Mouse (Mus musculus): ENCODE results near the gene Npas2. TPM values are rescaled to one million over a fixed set of nuclear protein-coding genes. Genes with fewer than 3 reads are reported as not detected.

Npas2 gene
- 3.6 and 9.8 TPM in 2 replicates for polyA plus RNA-seq (2012; rRNA removed; ENCODE audit: low replicate concordance)

DNA sequence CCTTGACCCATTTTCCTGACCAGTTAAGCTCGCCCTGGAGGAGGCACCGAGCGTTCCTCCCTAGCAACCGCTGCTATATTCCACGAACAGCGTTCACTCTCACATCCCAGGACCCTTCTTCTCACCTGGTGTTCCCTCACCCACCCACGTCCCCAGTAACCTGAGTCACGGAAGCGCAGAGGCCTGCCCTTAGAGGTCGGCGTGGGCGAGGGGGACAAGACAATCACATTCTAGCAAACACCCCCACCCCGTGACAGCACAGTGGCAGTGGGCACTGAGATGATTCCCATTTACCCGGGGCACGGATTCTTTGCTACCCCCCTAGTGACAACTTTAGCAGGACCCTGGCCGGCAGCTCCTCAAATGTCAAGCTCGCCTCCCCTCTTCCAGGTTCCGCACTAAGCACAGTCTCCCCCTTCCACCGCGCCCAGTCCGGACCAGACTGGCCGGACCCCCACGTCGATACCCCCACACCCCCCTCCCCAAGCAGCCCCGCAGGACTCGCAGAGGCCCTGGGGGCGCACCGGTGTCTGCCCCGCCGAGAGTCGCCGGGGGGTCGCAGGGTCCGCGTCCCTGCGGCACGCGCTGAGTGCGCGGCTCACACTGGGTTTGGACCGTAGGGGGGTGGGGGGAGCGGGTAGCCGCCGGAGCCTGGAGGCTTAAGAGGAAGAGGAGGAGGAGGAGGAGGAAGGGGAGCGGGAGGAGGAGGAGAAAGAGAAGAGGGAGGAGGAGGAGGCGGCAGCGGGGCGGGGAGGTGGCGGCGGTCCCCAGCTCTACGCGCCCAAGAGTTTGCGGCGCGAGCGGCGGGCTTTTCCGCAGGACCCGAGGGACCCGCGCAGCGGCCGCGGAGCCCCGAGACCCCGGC is at the start of gene Npas2:
Gene Npas2 (plus strand): TSS at position 735 of the 865 bp plus-strand sequence.

DNA sequence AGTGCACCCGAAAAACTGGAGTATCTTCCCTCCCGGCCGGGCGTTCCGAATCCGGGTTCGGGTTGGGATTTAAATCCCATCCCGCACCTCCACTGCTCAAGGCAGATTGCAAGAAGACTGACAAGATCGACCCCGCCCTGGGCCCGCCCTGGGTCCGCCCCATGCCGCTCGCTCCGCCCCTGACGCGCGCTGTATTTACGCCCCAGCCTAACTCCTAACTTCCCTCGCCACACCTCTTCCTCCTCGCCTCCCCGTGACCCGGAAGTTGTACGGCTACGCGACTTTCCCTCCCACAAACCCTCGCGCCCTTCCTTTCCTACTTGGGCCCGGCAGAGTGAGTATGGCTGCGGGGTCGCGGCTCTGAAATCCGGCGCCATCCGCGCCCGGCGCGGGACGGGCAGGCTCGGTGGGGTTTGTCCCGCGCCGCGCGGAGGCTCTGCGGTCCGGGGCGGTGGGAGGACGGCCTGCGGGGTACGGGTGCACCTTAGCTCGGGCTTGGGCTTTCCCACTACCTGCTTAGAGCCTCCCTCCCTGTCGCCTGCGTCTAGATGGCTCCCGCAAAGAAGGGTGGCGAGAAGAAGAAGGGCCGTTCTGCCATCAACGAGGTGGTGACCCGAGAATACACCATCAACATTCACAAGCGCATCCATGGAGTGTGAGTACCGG is 174.2 kb downstream of the Npas2 start, which contains the start of gene Rpl31:
Gene Rpl31 (plus strand): TSS at position 242 of the 666 bp plus-strand sequence.

Other genes starting within 250 kb of the Npas2 start
- gene Pdcl3, start 208.1 kb upstream of the Npas2 start, polyA plus RNA-seq (2012; rRNA removed; ENCODE audit: low replicate concordance) = 30.9 and 46.4 TPM in 2 replicates
- 221 and 429 TPM in 2 replicates for gene Rpl31, start 174.1 kb downstream of the Npas2 start, polyA plus RNA-seq (2012; rRNA removed; ENCODE audit: low replicate concordance)

Data from subcutaneous adipose tissue, adult 2 months (tissue).